In genomic region chr2:21970774-21971406, GRCm38 (mm10) we compare ENCODE assay signal across 15 mouse cellular contexts.
"Had no signal": no experiment of that assay in that cellular context is flagged by ENCODE, and none has a peak within 500 bp of the region (broad histone marks: within the 10 kb centered on the region; RNA-seq: fewer than 3 reads in every experiment).

No protein-coding gene starts in this region.

- H3K4me3 ChIP-seq: megakaryocyte, embryonic 14.5 days; midbrain, embryonic 13.5 days; midbrain, embryonic 15.5 days; neural tube, embryonic 12.5 days had no signal

- H3K9me3 ChIP-seq: megakaryocyte, embryonic 14.5 days; midbrain, embryonic 13.5 days; midbrain, embryonic 15.5 days; neural tube, embryonic 12.5 days had no signal

- H3K27ac ChIP-seq: midbrain, embryonic 13.5 days; midbrain, embryonic 15.5 days; neural tube, embryonic 12.5 days had no signal

- ATAC-seq: midbrain, embryonic 13.5 days; midbrain, embryonic 15.5 days had no signal

- H3K9ac ChIP-seq: lung, embryonic 14.5 days; midbrain, embryonic 13.5 days; midbrain, embryonic 15.5 days; neural tube, embryonic 12.5 days had no signal

- H3K4me1 ChIP-seq: midbrain, embryonic 15.5 days; neural tube, embryonic 12.5 days had no signal

- H3K36me3 ChIP-seq: midbrain, embryonic 13.5 days; midbrain, embryonic 15.5 days; neural tube, embryonic 12.5 days had no signal

- H3K4me2 ChIP-seq: lung, embryonic 14.5 days; midbrain, embryonic 11.5 days; midbrain, embryonic 13.5 days; midbrain, embryonic 15.5 days; neural tube, embryonic 12.5 days had no signal

- DNase-seq: lung, adult 18-20 months; lung, embryonic 14.5 days; lung, postnatal 10 days; lung, postnatal 4 days; right cerebral cortex, postnatal 25 days; right cerebral cortex, postnatal 4 days; spleen, adult 18-20 months; thymus, adult 18-20 months; thymus, postnatal 14 days; thymus, postnatal 36 days had no signal

- H3K27me3 ChIP-seq: megakaryocyte, embryonic 14.5 days; midbrain, embryonic 13.5 days; midbrain, embryonic 15.5 days; neural tube, embryonic 12.5 days had no signal
